Mouse (Mus musculus) liver, embryonic 14.5 days (tissue): ENCODE data around the gene Supt20.

Experiments
- CTCF ChIP-seq: IDR thresholded peaks from 2 replicates; pipeline ENCODE4 v1.5.1; 2016; ENCODE audit warnings: antibody characterized with exemption, low read depth, control low read depth
- EP300 ChIP-seq: IDR thresholded peaks from 2 replicates; pipeline ENCODE4 v1.6.1; 2016; ENCODE audit warnings: antibody characterized with exemption, low read depth

DNA sequence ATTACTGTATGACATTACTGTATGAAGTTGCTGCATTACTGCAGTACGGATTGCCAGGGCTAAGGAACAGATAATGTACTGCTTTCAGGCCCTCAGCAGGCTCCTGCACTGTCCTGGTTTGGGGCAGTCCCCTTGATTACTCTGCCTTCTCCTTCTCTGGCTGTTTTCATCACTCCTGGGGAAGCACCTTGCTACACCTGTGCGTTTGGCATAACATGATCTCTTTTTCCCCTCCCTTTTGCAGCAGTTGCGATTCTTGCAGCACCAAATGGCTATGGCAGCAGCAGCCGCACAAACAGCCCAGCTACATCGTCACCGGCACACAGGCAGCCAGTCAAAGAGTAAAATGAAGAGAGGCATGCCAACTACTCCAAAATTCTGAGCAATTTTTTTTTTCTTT is 35.5 kb downstream of the Supt20 start:
- TF ChIP-seq EP300 (no peak), CTCF (no peak)
